Mouse (Mus musculus): ENCODE results near the gene Sel1l2. TPM values are rescaled to one million over a fixed set of nuclear protein-coding genes. Genes with fewer than 3 reads are reported as not detected.
"Not testable (repeated sequence)": the region's sequence is repeated elsewhere in the genome, so short reads cannot be mapped to it uniquely, and the experiment has no call there.

The Sel1l2 gene
- polyA plus RNA-seq, 1 experiment from 2014 or later, result not detected

GRCm38 (mm10) chr2:140185685-140186210 is 203.8 kb downstream of the Sel1l2 start:
- not testable (repeated sequence) for H3K27me3 ChIP-seq (ENCODE audit: control insufficient read depth, insufficient read depth, low read depth, low read length); H3K4me1 ChIP-seq (ENCODE audit: control insufficient read depth, low read depth, low read length); H3K27ac ChIP-seq (ENCODE audit: low read length); H3K4me3 ChIP-seq (ENCODE audit: low read depth, low read length); H3K36me3 ChIP-seq (ENCODE audit: control insufficient read depth, insufficient read depth); ATAC-seq (ENCODE audit: low read depth); H3K4me2 ChIP-seq (ENCODE audit: low read depth, low read length); H3K9ac ChIP-seq (ENCODE audit: low read depth, low read length); H3K9me3 ChIP-seq (replicated peaks; ENCODE audit: control insufficient read depth, low read length)
- 75% methylated on average over 3 of the region's 3 CpGs for WGBS (ENCODE audit: insufficient replicate concordance)

Other genes starting within 250 kb of the Sel1l2 start
- not detected in 2 replicates for gene Gm17374, start 237.7 kb downstream of the Sel1l2 start, polyA plus RNA-seq (2015; fragmentation: Nextera tagmentation; extraction: Ambion mirVana)
- 7.5 and 8.9 TPM in 2 replicates for gene Esf1, start 219.1 kb downstream of the Sel1l2 start, polyA plus RNA-seq (2015; fragmentation: Nextera tagmentation; extraction: Ambion mirVana)
- gene Ndufaf5, start 219.1 kb downstream of the Sel1l2 start, polyA plus RNA-seq (2015; fragmentation: Nextera tagmentation; extraction: Ambion mirVana), result 5.9 and 6.6 TPM in 2 replicates
- gene Macrod2, start 5.6 kb upstream of the Sel1l2 start, polyA plus RNA-seq (2015; fragmentation: Nextera tagmentation; extraction: Ambion mirVana), result 5.5 and 5.6 TPM in 2 replicates